Mouse (Mus musculus): ENCODE measurements around the gene Igfbp7. TPM values are rescaled to one million over a fixed set of nuclear protein-coding genes. Genes with fewer than 3 reads are reported as not detected.

Igfbp7 gene
- polyA plus RNA-seq, 1 experiment: 0.20 TPM

DNA sequence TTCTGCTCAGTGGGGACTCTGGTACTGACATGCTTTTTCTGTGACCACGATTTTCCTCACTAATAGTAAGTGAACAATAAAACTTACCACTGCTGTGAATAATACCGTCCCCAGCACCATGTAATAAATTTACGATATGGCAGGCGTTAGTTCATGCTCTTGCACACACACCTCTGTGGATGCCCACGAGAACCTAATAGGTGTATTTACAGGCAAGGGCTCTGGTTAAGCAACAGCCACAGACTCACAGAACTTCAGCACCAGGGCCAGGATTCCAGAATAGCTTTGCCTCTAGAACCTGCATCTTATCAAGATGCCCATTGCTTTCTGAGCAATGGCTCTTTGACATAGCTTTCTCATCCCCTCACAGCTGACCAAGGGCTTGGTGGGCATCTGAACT lies 22.6 kb downstream of the Igfbp7 start:
- H3K36me3 ChIP-seq (ENCODE audit: control insufficient read depth): no peaks in the 10 kb centered on the region
- H3K4me1 ChIP-seq (ENCODE audit: control insufficient read depth): no peaks in the 10 kb centered on the region
- no peaks in the 10 kb centered on the region for H3K27me3 ChIP-seq (ENCODE audit: control insufficient read depth)
- no peak overlapping the region for H3K4me3 ChIP-seq (replicated peaks)
- no peaks in the 10 kb centered on the region for H3K9me3 ChIP-seq (ENCODE audit: control insufficient read depth, low read length)
- no peak for TF ChIP-seq GATA1 (IDR thresholded peaks at IDR 0.05; ENCODE audit: low read length)
- no peak for TF ChIP-seq TAL1 (IDR thresholded peaks at IDR 0.05; ENCODE audit: low read length)

DNA sequence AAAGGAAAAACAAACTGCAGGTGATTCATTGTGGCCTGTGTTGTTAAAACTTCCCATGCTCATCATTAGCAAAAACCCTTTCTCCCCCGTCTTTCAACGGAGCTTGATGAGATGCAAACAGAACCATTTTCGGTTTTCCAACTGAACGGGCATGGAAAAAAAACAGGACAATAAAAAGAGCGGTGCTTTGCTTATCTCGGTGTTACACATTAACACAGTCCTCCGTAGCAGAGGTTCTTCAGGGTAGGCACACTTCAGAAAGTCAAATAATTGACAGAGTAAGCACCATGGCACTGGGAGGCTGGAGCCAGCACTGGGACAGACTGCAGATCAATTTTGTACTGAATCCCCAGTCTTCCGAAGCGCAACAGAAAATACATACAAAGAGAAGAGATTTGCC lies 23.1 kb downstream of the Igfbp7 start:
- Histone ChIP-seq H3K4me3 (replicated peaks) (no peak overlapping the region), H3K9me3 (ENCODE audit: control insufficient read depth, low read length) (no peaks in the 10 kb centered on the region), H3K27me3 (ENCODE audit: control insufficient read depth) (no peaks in the 10 kb centered on the region), H3K36me3 (ENCODE audit: control insufficient read depth) (no peaks in the 10 kb centered on the region), H3K4me1 (ENCODE audit: control insufficient read depth) (no peaks in the 10 kb centered on the region)
- TF ChIP-seq GATA1 (IDR thresholded peaks at IDR 0.05; ENCODE audit: low read length) (no peak), TAL1 (IDR thresholded peaks at IDR 0.05; ENCODE audit: low read length) (no peak)

DNA sequence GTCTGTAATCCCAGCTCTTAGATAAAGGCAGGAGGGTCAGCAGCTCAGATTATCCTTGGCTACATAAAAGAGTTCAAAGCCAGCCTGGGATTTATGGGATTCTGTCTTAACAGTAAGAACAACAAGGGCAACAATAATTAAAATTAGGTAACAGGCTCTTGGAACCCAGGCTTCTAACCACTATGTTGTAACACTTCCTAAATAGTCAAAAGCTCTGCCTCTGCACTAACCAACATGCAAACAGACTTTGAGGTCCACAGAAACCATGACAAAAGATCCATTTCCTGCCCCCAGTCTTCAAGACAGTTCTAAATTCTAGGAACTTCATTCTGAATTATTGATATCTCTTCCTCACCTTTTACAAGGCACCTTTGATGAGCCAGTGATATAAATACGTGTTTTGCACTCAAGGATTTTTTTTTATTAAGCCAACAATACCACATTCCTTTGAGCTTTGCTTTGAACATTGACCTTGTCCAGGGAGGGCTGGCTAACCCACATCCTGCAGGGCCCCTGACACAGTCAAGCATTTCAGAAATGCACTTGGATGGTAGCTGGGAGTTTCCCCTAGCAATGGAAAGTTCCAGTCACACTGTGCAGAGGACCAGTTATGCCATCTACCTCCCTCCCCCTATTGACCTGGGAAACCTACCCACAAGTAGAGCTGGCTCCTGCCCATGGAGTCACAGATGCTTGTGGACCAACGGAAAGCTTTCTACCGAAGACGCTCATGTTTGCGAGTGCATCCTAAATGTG lies 23.9 kb downstream of the Igfbp7 start:
- TF ChIP-seq GATA1 (IDR thresholded peaks at IDR 0.05; ENCODE audit: low read length) (no peak), TAL1 (IDR thresholded peaks at IDR 0.05; ENCODE audit: low read length) (no peak)
- Histone ChIP-seq H3K4me1 (ENCODE audit: control insufficient read depth) (no peaks in the 10 kb centered on the region), H3K4me3 (replicated peaks) (no peak overlapping the region), H3K36me3 (ENCODE audit: control insufficient read depth) (no peaks in the 10 kb centered on the region), H3K27me3 (ENCODE audit: control insufficient read depth) (no peaks in the 10 kb centered on the region), H3K9me3 (ENCODE audit: control insufficient read depth, low read length) (no peaks in the 10 kb centered on the region)

DNA sequence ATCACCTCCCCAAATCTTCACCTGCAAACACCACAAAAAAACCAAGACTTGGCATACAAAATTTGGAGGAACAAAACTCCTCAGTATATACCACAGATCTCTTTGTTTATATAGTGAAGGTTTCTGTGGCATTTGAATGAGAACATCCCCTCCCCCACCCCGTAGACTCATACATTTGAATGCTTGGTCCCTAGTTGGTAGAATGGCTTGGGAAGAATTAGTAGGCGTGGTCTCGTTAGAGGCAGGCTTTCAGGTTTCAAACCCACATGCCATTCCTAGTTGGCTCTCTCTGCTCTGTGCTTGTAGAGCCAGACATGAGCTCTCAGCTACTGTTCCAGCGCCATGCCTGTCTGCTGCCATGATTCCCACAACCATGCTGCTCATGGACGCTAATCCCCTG lies 26.2 kb downstream of the Igfbp7 start:
- Histone ChIP-seq H3K4me3 (replicated peaks) (no peak overlapping the region), H3K9me3 (ENCODE audit: control insufficient read depth, low read length) (no peaks in the 10 kb centered on the region), H3K27me3 (ENCODE audit: control insufficient read depth) (no peaks in the 10 kb centered on the region), H3K4me1 (ENCODE audit: control insufficient read depth) (no peaks in the 10 kb centered on the region), H3K36me3 (ENCODE audit: control insufficient read depth) (no peaks in the 10 kb centered on the region)
- no peak for TF ChIP-seq GATA1 (IDR thresholded peaks at IDR 0.05; ENCODE audit: low read length)
- no peak for TF ChIP-seq TAL1 (IDR thresholded peaks at IDR 0.05; ENCODE audit: low read length)

DNA sequence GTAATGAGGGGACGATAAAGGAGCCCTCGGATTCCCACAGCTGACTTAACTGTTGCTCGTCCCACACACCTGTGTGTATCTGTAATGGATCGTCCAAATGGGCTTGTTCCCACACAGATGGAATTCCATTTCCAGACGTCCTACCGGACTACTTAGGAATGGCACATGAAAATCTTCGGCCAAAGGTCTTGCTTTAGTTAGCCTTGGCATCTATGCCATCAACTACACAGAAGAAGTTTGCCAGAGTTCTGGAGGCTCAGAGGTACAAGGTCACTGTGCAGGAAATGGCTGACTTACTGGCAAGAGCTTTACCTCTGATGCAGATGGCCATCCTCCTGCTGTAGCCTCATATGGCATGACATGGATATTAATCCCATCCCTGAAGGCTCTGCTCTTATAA lies 26.6 kb downstream of the Igfbp7 start:
- TF ChIP-seq TAL1 (IDR thresholded peaks at IDR 0.05; ENCODE audit: low read length) (no peak), GATA1 (IDR thresholded peaks at IDR 0.05; ENCODE audit: low read length) (no peak)
- no peaks in the 10 kb centered on the region for H3K36me3 ChIP-seq (ENCODE audit: control insufficient read depth)
- no peak overlapping the region for H3K4me3 ChIP-seq (replicated peaks)
- no peaks in the 10 kb centered on the region for H3K27me3 ChIP-seq (ENCODE audit: control insufficient read depth)
- no peaks in the 10 kb centered on the region for H3K4me1 ChIP-seq (ENCODE audit: control insufficient read depth)
- no peaks in the 10 kb centered on the region for H3K9me3 ChIP-seq (ENCODE audit: control insufficient read depth, low read length)

DNA sequence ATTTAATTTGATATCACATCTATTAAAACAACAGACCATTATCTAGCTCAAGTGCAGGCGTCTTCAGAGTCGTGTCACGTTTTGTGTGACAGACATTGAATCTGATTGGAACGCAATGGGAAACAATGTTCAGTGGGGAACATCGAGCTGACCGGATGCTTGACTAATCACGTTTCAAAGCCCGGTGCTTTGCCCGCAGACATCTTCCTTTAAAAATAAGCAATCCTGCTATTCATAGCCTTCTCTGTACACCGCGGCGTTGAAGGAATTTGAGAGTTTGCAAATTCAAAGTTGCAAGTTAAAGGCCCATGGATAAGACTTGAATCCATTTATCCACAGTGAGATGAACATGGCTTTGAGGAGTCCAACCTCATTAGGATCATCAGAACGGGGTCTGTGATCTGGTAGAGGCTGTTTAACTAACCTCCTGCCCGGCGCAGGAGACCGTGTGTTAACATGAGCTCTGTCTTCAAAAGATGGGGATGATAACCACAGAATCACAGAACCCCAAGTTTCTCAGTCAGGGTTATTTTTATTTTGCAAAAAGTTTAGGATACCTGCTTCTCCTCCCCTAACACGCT lies 27.4 kb downstream of the Igfbp7 start:
- no peaks in the 10 kb centered on the region for H3K36me3 ChIP-seq (ENCODE audit: control insufficient read depth)
- no peaks in the 10 kb centered on the region for H3K27me3 ChIP-seq (ENCODE audit: control insufficient read depth)
- no peak overlapping the region for H3K4me3 ChIP-seq (replicated peaks)
- TF ChIP-seq GATA1 (IDR thresholded peaks at IDR 0.05; ENCODE audit: low read length) (no peak), TAL1 (IDR thresholded peaks at IDR 0.05; ENCODE audit: low read length) (no peak)
- no peaks in the 10 kb centered on the region for H3K4me1 ChIP-seq (ENCODE audit: control insufficient read depth)
- H3K9me3 ChIP-seq (ENCODE audit: control insufficient read depth, low read length): no peaks in the 10 kb centered on the region

DNA sequence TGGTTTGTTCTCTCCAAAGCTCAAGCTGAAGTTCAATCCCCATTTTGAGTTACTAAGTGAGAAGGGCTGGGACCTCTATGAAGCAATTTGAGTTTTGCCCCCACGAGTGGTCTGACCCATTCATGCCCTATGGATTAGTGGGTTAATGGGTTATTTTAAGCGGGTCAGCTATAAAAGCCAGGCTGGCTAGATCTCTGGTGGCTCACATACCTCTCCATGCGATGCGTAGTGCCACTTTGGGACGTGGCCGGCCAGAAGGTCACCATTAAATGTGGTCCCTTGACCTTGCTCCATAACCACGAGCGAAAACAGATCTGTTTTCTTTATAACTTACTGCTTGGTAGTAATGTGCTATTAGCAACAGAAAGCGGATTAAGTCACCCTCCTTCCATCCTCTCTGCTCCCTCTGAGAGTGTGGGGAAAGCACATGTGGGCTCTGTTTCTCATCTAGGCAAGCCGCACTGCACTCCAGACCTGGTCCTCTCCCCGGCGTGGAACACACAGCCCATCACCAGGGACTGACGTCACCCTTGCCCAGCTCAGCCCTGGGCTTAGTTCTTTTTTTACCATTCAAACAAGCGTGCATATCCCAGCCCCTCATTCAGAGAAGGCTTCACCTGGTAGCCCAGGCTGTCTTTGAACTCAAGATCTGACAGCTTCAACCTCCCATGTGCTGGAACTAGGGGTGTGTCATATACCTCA lies 28.3 kb downstream of the Igfbp7 start:
- Histone ChIP-seq H3K4me3 (replicated peaks) (no peak overlapping the region), H3K27me3 (ENCODE audit: control insufficient read depth) (no peaks in the 10 kb centered on the region), H3K9me3 (ENCODE audit: control insufficient read depth, low read length) (no peaks in the 10 kb centered on the region), H3K36me3 (ENCODE audit: control insufficient read depth) (no peaks in the 10 kb centered on the region), H3K4me1 (ENCODE audit: control insufficient read depth) (no peaks in the 10 kb centered on the region)
- TF ChIP-seq GATA1 (IDR thresholded peaks at IDR 0.05; ENCODE audit: low read length) (no peak), TAL1 (IDR thresholded peaks at IDR 0.05; ENCODE audit: low read length) (no peak)

DNA sequence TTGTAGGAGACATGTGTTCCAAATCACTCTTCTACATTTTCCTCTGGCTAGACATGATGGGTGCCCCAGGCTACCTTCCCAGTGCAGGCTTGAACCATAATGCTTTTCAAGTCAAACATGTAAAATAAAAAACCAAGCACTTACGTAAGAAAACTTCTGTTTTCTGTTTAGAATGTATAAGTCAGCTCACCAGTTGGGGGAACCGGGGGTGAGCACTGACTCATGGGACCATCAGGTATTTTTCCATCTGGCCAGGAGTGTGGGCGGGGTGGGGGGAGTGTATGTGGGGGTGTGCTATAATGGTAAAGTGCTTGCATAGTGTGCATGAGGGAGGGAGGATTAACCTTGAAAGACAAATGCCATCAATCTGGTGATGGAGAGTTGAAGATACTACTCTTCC lies 29.8 kb downstream of the Igfbp7 start:
- TF ChIP-seq GATA1 (IDR thresholded peaks at IDR 0.05; ENCODE audit: low read length): no peak
- TF ChIP-seq TAL1 (IDR thresholded peaks at IDR 0.05; ENCODE audit: low read length): no peak
- Histone ChIP-seq H3K27me3 (ENCODE audit: control insufficient read depth) (no peaks in the 10 kb centered on the region), H3K9me3 (ENCODE audit: control insufficient read depth, low read length) (no peaks in the 10 kb centered on the region), H3K4me1 (ENCODE audit: control insufficient read depth) (no peaks in the 10 kb centered on the region), H3K36me3 (ENCODE audit: control insufficient read depth) (no peaks in the 10 kb centered on the region), H3K4me3 (replicated peaks) (no peak overlapping the region)

DNA sequence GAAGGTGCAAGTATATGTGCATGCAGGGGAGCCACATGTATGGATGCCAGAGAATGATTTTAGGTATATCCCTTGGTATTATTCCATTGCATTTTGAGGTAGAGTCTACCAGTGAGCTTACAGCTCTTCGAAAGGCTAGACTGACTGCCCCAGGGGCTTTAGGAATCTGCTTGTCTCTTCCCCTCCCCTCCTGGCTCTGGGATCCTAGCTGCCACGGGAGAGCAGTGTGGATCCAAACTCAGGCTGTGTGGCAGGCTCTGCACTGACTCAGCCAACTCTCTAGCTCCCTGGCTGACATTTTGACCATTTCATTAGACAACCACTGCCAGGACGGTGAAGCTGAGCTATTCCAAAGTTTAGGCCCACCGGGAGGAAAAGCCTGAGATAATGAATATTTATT lies 32.3 kb downstream of the Igfbp7 start:
- Histone ChIP-seq H3K9me3 (ENCODE audit: control insufficient read depth, low read length) (no peaks in the 10 kb centered on the region), H3K27me3 (ENCODE audit: control insufficient read depth) (no peaks in the 10 kb centered on the region), H3K4me3 (replicated peaks) (no peak overlapping the region), H3K36me3 (ENCODE audit: control insufficient read depth) (no peaks in the 10 kb centered on the region), H3K4me1 (ENCODE audit: control insufficient read depth) (no peaks in the 10 kb centered on the region)
- TF ChIP-seq GATA1 (IDR thresholded peaks at IDR 0.05; ENCODE audit: low read length) (no peak), TAL1 (IDR thresholded peaks at IDR 0.05; ENCODE audit: low read length) (no peak)
